Mouse (Mus musculus) limb, embryonic 12.5 days (tissue): ENCODE measurements around the gene Cntd1. TPM values are rescaled to one million over a fixed set of nuclear protein-coding genes. Genes with fewer than 3 reads are reported as not detected.

Experiments used
- ATAC-seq: fragments of 200-750 bp; cut with Nextera tagmentation; 2 replicates; pipeline ENCODE4 v1.8.0; 2017; ENCODE audit warnings: low read depth, moderate TSS enrichment; ENCODE audit not compliant: insufficient number of reproducible peaks, insufficient read depth, low FRiP score, low TSS enrichment
- H3K27ac ChIP-seq: fragments of 300-500 bp; sonication (generic); 2 replicates; pipeline ENCODE4 v1.5.1; 2016; ENCODE audit warnings: mild to moderate bottlenecking, moderate library complexity
- H3K27me3 ChIP-seq: fragments of 300-500 bp; sonication (generic); 2 replicates; pipeline ENCODE4 v1.6.1; 2016; ENCODE audit warnings: mild to moderate bottlenecking, moderate library complexity
- H3K36me3 ChIP-seq: fragments of 300-500 bp; sonication (generic); 2 replicates; pipeline ENCODE4 v1.6.1; 2016; ENCODE audit warnings: mild to moderate bottlenecking, moderate library complexity
- H3K4me1 ChIP-seq: fragments of 300-500 bp; sonication (generic); replicated peaks from 2 replicates; pipeline ENCODE4 v1.6.1; 2016
- H3K4me2 ChIP-seq: fragments of 300-500 bp; sonication (generic); 2 replicates; pipeline ENCODE4 v1.6.1; 2016; ENCODE audit warnings: mild to moderate bottlenecking, moderate library complexity
- H3K4me3 ChIP-seq: fragments of 300-500 bp; sonication (generic); replicated peaks from 2 replicates; pipeline ENCODE4 v1.5.1; 2016; ENCODE audit warnings: mild to moderate bottlenecking
- H3K9ac ChIP-seq: fragments of 300-500 bp; sonication (generic); replicated peaks from 2 replicates; pipeline ENCODE4 v1.6.1; 2016; ENCODE audit warnings: mild to moderate bottlenecking, moderate library complexity
- H3K9me3 ChIP-seq: fragments of 300-500 bp; sonication (generic); 2 replicates; pipeline ENCODE4 v1.6.1; 2016; ENCODE audit warnings: mild to moderate bottlenecking, moderate library complexity
- WGBS: fragments of 180-500 bp; shearing (Covaris S2); methylation state at CpG from one replicate; pipeline ENCODE4 v1.1.7; 2016; 5-methylcytosine and 5-hydroxymethylcytosine counted together
- polyA plus RNA-seq: library from polyadenylated mRNA; unstranded; fragments of >200 nt; fragmentation: Nextera tagmentation; extraction: Ambion mirVana; gene quantifications from 2 replicates; pipeline ENCODE4 v1.2.1, GENCODE M21; 2016

The Cntd1 gene
- polyA plus RNA-seq, 1 experiment from 2014 or later, result 1.0 TPM

DNA sequence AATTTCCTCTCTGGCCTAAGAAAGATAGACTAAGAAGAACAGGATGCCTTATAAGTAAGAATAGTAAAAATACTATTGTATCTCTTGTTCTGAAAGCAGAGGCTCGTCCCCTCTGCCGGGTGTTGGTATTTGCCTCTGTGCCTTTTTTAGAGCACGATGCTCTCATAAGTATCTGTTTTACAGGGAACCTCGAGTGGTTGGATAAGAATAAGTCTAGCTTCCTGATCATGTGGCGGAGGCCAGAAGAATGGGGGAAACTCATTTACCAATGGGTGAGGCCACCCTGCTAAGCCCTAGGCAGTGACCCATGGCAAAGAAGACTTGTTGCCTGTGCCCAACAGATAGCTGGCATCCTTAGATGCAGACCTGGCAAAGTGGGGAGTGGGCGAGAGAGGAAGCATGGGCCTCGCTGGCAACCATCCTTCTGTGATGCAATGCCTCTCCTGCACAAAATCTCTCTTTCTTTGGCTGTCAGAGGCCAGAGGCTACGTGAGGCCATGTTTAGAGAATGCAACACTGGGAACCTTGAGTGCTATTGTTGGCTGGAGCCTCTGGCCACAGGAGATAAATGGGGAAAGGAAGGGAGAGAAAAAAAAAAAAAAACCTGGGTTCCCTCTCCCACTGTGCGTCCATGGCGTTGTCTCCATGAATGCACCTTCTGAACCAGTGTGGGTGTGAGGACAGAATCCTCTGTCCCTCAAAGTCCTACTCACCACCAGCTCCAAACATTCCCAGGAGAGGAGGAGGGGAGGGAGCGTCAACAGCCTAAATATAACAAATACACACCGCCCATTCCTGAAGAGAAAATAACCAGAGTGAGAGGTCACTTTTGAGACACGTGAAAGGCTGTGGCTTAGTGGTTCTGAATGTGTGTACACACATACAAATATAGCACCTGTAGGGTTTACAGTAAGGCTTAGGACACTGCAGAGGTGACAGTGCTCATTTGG, 22.7 kb upstream of the Cntd1 start:
- Histone ChIP-seq H3K36me3 (peaks cover 20% of the 10 kb centered on the region), H3K4me1 (peaks cover 38% of the 10 kb centered on the region)
- 92% methylated on average over 13 of the region's 13 CpGs for WGBS

GRCm38 (mm10) chr11:101259261-101259712, 19.5 kb upstream of the Cntd1 start:
- Histone ChIP-seq H3K4me3 (peak overlapping the region; percentile 59; the same call in 1 of the 2 replicates), H3K4me2 (peak overlapping the region; percentile 97), H3K9me3 (no peaks in the 10 kb centered on the region), H3K4me1 (peaks cover 46% of the 10 kb centered on the region), H3K9ac (peak overlapping the region; percentile 72; the same call in 1 of the 2 replicates), H3K36me3 (peaks cover 20% of the 10 kb centered on the region), H3K27ac (peak overlapping the region; percentile 89), H3K27me3 (peaks cover 30% of the 10 kb centered on the region)
- ATAC-seq, result no peak
- 24% methylated on average over 6 of the region's 6 CpGs for WGBS

More for the DNA sequence above, 22.7 kb upstream of the Cntd1 start:
- H3K9me3 ChIP-seq, result no peaks in the 10 kb centered on the region
- no peak overlapping the region for H3K9ac ChIP-seq
- no peak overlapping the region for H3K27ac ChIP-seq
- no peak for ATAC-seq
- no peak overlapping the region for H3K4me2 ChIP-seq
- no peak overlapping the region for H3K4me3 ChIP-seq
- no peaks in the 10 kb centered on the region; the same call in 1 of the 2 replicates for H3K27me3 ChIP-seq

DNA sequence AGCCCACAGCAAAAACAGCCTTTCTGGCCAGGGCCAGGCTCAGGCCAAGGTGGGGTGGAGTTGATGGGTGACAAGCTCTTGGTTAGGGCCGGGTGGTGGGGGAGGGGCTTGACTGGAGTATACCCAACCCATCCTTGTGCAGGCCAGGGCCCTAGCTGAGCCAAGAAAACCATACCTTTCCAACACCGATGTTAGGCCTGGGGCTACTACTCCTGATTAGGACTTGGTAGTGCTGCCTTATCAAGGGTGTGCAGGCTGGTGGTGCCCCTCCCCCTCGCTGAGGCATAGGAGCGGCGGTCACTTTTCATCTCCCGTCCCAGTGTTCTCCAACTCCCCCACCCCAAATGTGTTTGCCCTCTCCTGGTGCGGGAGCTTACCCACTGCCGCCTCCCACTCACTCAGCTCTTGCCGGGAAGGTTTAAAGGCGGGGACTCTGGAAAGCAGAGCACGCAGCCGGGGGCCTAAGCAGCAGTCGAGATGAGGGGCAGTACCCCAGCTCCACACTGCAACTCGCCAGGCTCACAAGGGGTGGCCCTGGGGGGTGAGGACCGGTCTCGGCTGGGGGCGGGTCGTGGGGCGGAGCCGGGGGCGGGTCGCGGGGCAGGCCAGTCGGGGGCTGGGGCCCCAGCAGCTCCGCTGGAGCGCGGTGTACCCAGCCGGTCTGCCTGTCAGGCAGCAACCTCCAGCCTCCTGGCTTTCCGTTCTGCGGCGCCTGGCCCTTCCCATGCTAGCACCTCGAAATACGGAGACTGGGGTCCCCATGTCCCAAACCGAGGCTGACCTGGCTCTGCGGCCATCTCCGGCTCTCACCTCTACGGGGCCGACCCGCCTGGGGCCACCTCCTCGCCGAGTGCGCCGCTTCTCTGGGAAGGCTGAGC, 18.6 kb upstream of the Cntd1 start, which contains the start of gene Wnk4:
Gene Wnk4 (plus strand): TSS at position 620 of the 878 bp plus-strand sequence.
- Histone ChIP-seq H3K4me1 (peaks cover 48% of the 10 kb centered on the region), H3K9ac (peak within 1 kb of the TSS; percentile 72), H3K27me3 (peaks cover 38% of the 10 kb centered on the region), H3K36me3 (peaks cover 20% of the 10 kb centered on the region), H3K9me3 (no peaks in the 10 kb centered on the region), H3K4me2 (peak within 1 kb of the TSS; percentile 97), H3K4me3 (peak within 1 kb of the TSS; percentile 59), H3K27ac (peak within 1 kb of the TSS; percentile 89)
- ATAC-seq, result peak; percentile 80
- under 1% methylated on average over 43 of the region's 43 CpGs for WGBS

GRCm38 (mm10) chr11:101260826-101261380, 17.9 kb upstream of the Cntd1 start:
- peaks cover 45% of the 10 kb centered on the region for H3K27me3 ChIP-seq

DNA sequence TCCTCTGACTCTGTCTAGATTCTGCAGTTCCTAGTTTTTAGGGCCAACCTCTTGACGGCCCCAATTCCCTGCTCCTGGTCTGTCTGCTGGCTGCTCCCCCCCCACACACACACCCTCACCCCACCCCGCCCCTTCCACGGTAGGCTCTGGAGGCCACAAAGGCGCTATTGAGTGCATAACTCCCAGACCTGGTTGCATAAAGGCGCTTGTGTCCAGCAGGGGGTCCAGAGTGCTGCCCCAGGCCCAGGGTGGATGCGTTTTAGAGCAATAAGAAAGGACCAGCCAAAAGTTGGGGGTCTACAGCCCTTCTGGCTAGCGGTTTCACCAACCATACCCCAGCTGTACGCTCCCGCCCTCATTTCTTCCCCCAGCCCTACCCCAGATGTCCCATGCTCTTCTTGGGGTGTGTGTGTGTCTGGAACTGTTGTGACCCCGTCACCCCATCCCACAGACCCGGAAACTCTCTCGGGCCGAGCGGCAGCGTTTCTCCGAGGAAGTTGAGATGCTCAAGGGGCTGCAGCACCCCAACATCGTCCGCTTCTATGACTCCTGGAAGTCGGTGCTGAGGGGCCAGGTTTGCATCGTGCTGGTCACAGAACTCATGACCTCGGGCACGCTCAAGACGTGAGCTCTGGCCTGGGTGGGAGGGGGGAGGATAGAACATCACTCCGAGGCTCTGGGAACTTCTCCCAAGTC, 16.4 kb upstream of the Cntd1 start:
- whole genome bisulfite sequencing, result 3% methylated on average over 24 of the region's 24 CpGs
- H3K36me3 ChIP-seq, result peaks cover 8% of the 10 kb centered on the region; the same call in 1 of the 2 replicates
- peaks cover 50% of the 10 kb centered on the region for H3K4me1 ChIP-seq
- no peaks in the 10 kb centered on the region for H3K9me3 ChIP-seq
- ATAC-seq, result no peak
- peak overlapping the region; percentile 59 for H3K4me3 ChIP-seq
- peaks cover 59% of the 10 kb centered on the region for H3K27me3 ChIP-seq
- H3K27ac ChIP-seq, result peak overlapping the region; percentile 53; the same call in 1 of the 2 replicates
- H3K9ac ChIP-seq, result peak overlapping the region; percentile 48
- peak overlapping the region; percentile 97 for H3K4me2 ChIP-seq

More at GRCm38 (mm10) chr11:101260826-101261380, 17.9 kb upstream of the Cntd1 start:
- Histone ChIP-seq H3K4me1 (peaks cover 50% of the 10 kb centered on the region), H3K36me3 (peaks cover 18% of the 10 kb centered on the region), H3K4me3 (peak overlapping the region; percentile 59), H3K9ac (peak overlapping the region; percentile 72), H3K27ac (peak overlapping the region; percentile 89), H3K9me3 (no peaks in the 10 kb centered on the region), H3K4me2 (peak overlapping the region; percentile 97)
- no peak for ATAC-seq
- WGBS, result 0% methylated on average over 30 of the region's 30 CpGs

DNA sequence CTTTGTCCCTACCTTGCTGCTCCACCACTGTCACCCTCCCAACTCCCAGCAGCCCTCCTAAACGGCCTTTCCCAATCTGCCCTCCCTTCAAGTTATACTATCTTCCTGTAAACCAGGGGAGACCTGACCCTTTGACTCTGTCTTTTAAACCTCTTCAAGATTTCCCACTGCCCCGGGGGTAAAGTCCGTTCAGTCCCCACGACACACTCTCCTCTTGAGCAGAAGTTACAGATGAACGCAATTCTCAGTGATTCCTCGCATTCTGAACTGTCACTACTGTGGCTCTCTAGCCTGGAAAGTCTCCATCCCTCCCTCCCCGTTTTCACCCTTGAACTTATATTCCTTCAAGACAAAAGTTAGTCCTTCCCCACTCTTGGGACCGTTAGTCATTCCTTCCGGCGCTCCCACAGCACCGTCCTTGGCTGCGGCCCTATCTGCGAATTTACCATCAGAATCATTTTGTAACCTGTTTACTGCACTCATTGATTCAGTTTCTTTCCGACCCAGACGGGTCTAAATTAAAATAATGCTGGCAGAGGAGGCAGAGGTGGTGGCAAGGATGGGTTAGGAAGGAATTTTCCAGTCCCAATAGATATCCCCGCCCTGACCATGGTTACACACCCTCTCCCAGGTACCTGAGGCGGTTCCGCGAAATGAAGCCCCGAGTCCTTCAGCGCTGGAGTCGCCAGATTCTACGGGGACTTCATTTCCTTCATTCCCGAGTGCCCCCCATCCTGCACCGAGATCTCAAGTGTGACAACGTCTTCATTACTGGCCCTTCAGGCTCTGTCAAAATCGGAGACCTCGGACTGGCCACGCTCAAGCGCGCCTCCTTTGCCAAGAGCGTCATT, 15.4 kb upstream of the Cntd1 start:
- Histone ChIP-seq H3K9ac (no peak overlapping the region), H3K4me2 (peak overlapping the region; percentile 97), H3K4me1 (peaks cover 50% of the 10 kb centered on the region), H3K9me3 (no peaks in the 10 kb centered on the region), H3K36me3 (no peaks in the 10 kb centered on the region), H3K27me3 (peaks cover 67% of the 10 kb centered on the region), H3K4me3 (peak overlapping the region; percentile 59), H3K27ac (no peak overlapping the region)
- 4% methylated on average over 32 of the region's 32 CpGs for WGBS
- ATAC-seq, result no peak

- no peaks in the 10 kb centered on the region for H3K36me3 ChIP-seq
- WGBS, result 12% methylated on average over 3 of the region's 3 CpGs
- 0 out of 2 replicates have a peak overlapping the region, but pooled peaks have one; percentile 97 for H3K4me2 ChIP-seq
- peaks cover 72% of the 10 kb centered on the region for H3K27me3 ChIP-seq
- peak overlapping the region; percentile 59; the same call in 1 of the 2 replicates for H3K4me3 ChIP-seq
- H3K9me3 ChIP-seq, result no peaks in the 10 kb centered on the region
- H3K4me1 ChIP-seq, result peaks cover 45% of the 10 kb centered on the region
- no peak for ATAC-seq
- H3K9ac ChIP-seq, result no peak overlapping the region
- H3K27ac ChIP-seq, result no peak overlapping the region
Measured at GRCm38 (mm10) chr11:101263989-101264280, 14.9 kb upstream of the Cntd1 start.

GRCm38 (mm10) chr11:101264954-101265471, 13.8 kb upstream of the Cntd1 start:
- Histone ChIP-seq H3K27me3 (peaks cover 81% of the 10 kb centered on the region), H3K4me2 (peak overlapping the region; percentile 61), H3K9me3 (no peaks in the 10 kb centered on the region), H3K36me3 (no peaks in the 10 kb centered on the region), H3K9ac (peak overlapping the region; percentile 9; the same call in 1 of the 2 replicates), H3K27ac (no peak overlapping the region), H3K4me1 (peaks cover 34% of the 10 kb centered on the region), H3K4me3 (peak overlapping the region; percentile 35)
- ATAC-seq, result no peak
- 2% methylated on average over 31 of the region's 31 CpGs for WGBS

- H3K27ac ChIP-seq, result no peak overlapping the region
- WGBS, result 28% methylated on average over 6 of the region's 6 CpGs
- H3K9me3 ChIP-seq, result no peaks in the 10 kb centered on the region
- H3K4me2 ChIP-seq, result peak overlapping the region; percentile 61; the same call in 1 of the 2 replicates
- no peak overlapping the region for H3K9ac ChIP-seq
- peaks cover 28% of the 10 kb centered on the region for H3K4me1 ChIP-seq
- no peak overlapping the region for H3K4me3 ChIP-seq
- H3K27me3 ChIP-seq, result peaks cover 81% of the 10 kb centered on the region
- no peak for ATAC-seq
- H3K36me3 ChIP-seq, result no peaks in the 10 kb centered on the region
Measured at GRCm38 (mm10) chr11:101265906-101266305, 12.9 kb upstream of the Cntd1 start.
